Mouse (Mus musculus) stomach, embryonic 15.5 days (tissue): ENCODE measurements around the gene Celf3. TPM values are rescaled to one million over a fixed set of nuclear protein-coding genes. Genes with fewer than 3 reads are reported as not detected.

Experiments used
- ATAC-seq: fragments of 200-750 bp; cut with Nextera tagmentation; 2 replicates; pipeline ENCODE4 v1.8.0; 2017; ENCODE audit warnings: low read depth, moderate number of reproducible peaks, moderate TSS enrichment; ENCODE audit not compliant: insufficient read depth, low FRiP score
- H3K27ac ChIP-seq: fragments of 300-500 bp; sonication (generic); 2 replicates; pipeline ENCODE4 v1.5.1; 2015; ENCODE audit warnings: mild to moderate bottlenecking, inconsistent platforms
- H3K27me3 ChIP-seq: fragments of 300-500 bp; sonication (generic); replicated peaks from 2 replicates; pipeline ENCODE4 v1.6.1; 2015; ENCODE audit warnings: inconsistent platforms
- H3K36me3 ChIP-seq: fragments of 300-500 bp; sonication (generic); 2 replicates; pipeline ENCODE4 v1.6.1; 2015; ENCODE audit warnings: inconsistent platforms
- H3K4me1 ChIP-seq: fragments of 300-500 bp; sonication (generic); 2 replicates; pipeline ENCODE4 v1.6.1; 2015; ENCODE audit warnings: inconsistent platforms
- H3K4me2 ChIP-seq: fragments of 300-500 bp; sonication (generic); 2 replicates; pipeline ENCODE4 v1.6.1; 2015; ENCODE audit warnings: mild to moderate bottlenecking, inconsistent platforms
- H3K4me3 ChIP-seq: fragments of 300-500 bp; sonication (generic); replicated peaks from 2 replicates; pipeline ENCODE4 v1.5.1; 2015; ENCODE audit warnings: inconsistent platforms
- H3K9ac ChIP-seq: fragments of 300-500 bp; sonication (generic); 2 replicates; pipeline ENCODE4 v1.6.1; 2015; ENCODE audit warnings: inconsistent platforms
- H3K9me3 ChIP-seq: fragments of 300-500 bp; sonication (generic); 2 replicates; pipeline ENCODE4 v1.6.1; 2016; ENCODE audit warnings: inconsistent platforms
- WGBS: fragments of 180-500 bp; shearing (Covaris S2); methylation state at CpG from one replicate; pipeline ENCODE4 v1.1.7; 2015; 5-methylcytosine and 5-hydroxymethylcytosine counted together
- polyA plus RNA-seq: library from polyadenylated mRNA; unstranded; fragments of >200 nt; fragmentation: Nextera tagmentation; extraction: Ambion mirVana; gene quantifications from 2 replicates; pipeline ENCODE4 v1.2.1, GENCODE M21; 2015

Celf3 gene
- polyA plus RNA-seq = 23.0 and 25.8 TPM in 2 replicates

- Histone ChIP-seq H3K9me3 (no peaks in the 10 kb centered on the region), H3K4me2 (no peak within 1 kb of the TSS), H3K27ac (no peak within 1 kb of the TSS), H3K4me1 (0 out of 2 replicates have a peak, but pooled peaks cover 4% of the 10 kb centered on the region), H3K36me3 (no peaks in the 10 kb centered on the region), H3K27me3 (peaks cover 12% of the 10 kb centered on the region), H3K9ac (no peak within 1 kb of the TSS), H3K4me3 (peak within 1 kb of the TSS; percentile 19; the same call in 1 of the 2 replicates)
- ATAC-seq = peak; percentile 36; the same call in 1 of the 2 replicates
- 1% methylated on average over 14 of the region's 14 CpGs for WGBS
Observed at GRCm38 (mm10) chr3:94477981-94478422, at the start of gene Celf3. Celf3 (plus strand) TSS chr3:94478295.

GRCm38 (mm10) chr3:94430980-94431379 is 47.1 kb upstream of the Celf3 start:
- no peaks in the 10 kb centered on the region for H3K36me3 ChIP-seq
- H3K27me3 ChIP-seq = no peaks in the 10 kb centered on the region
- no peak overlapping the region for H3K4me2 ChIP-seq
- no peak for ATAC-seq
- no peak overlapping the region for H3K27ac ChIP-seq
- no peak overlapping the region for H3K9ac ChIP-seq
- 67% methylated on average over 2 of the region's 2 CpGs for WGBS
- no peaks in the 10 kb centered on the region for H3K4me1 ChIP-seq
- no peak overlapping the region for H3K4me3 ChIP-seq
- no peaks in the 10 kb centered on the region for H3K9me3 ChIP-seq

- ATAC-seq = no peak
- 68% methylated on average over 2 of the region's 2 CpGs for WGBS
- no peaks in the 10 kb centered on the region for H3K27me3 ChIP-seq
Observed at GRCm38 (mm10) chr3:94434305-94434704, 43.8 kb upstream of the Celf3 start.

GRCm38 (mm10) chr3:94436420-94436819 is 41.7 kb upstream of the Celf3 start:
- Histone ChIP-seq H3K9ac (no peak overlapping the region), H3K4me3 (no peak overlapping the region), H3K27ac (no peak overlapping the region), H3K4me1 (no peaks in the 10 kb centered on the region), H3K9me3 (no peaks in the 10 kb centered on the region), H3K36me3 (no peaks in the 10 kb centered on the region), H3K27me3 (no peaks in the 10 kb centered on the region), H3K4me2 (no peak overlapping the region)
- no peak for ATAC-seq
- WGBS = 81% methylated on average over 9 of the region's 9 CpGs

More at GRCm38 (mm10) chr3:94434305-94434704, 43.8 kb upstream of the Celf3 start:
- H3K36me3 ChIP-seq = no peaks in the 10 kb centered on the region
- H3K4me2 ChIP-seq = no peak overlapping the region
- no peaks in the 10 kb centered on the region for H3K4me1 ChIP-seq
- no peak overlapping the region for H3K9ac ChIP-seq
- no peak overlapping the region for H3K27ac ChIP-seq
- H3K4me3 ChIP-seq = no peak overlapping the region
- H3K9me3 ChIP-seq = no peaks in the 10 kb centered on the region

- no peak for ATAC-seq
- H3K4me3 ChIP-seq = no peak overlapping the region
- H3K36me3 ChIP-seq = 0 out of 2 replicates have a peak, but pooled peaks cover 3% of the 10 kb centered on the region
- H3K4me1 ChIP-seq = peaks cover 2% of the 10 kb centered on the region; the same call in 1 of the 2 replicates
- no peaks in the 10 kb centered on the region for H3K27me3 ChIP-seq
- no peak overlapping the region for H3K4me2 ChIP-seq
- H3K27ac ChIP-seq = no peak overlapping the region
- 39% methylated on average over 3 of the region's 3 CpGs for WGBS
- H3K9me3 ChIP-seq = no peaks in the 10 kb centered on the region
- no peak overlapping the region for H3K9ac ChIP-seq
Observed at GRCm38 (mm10) chr3:94441182-94441581, 36.9 kb upstream of the Celf3 start.

- Histone ChIP-seq H3K4me3 (peak within 1 kb of the TSS; percentile 93), H3K36me3 (peaks cover 20% of the 10 kb centered on the region), H3K27ac (peak within 1 kb of the TSS; percentile 68), H3K27me3 (no peaks in the 10 kb centered on the region), H3K4me2 (peak within 1 kb of the TSS; percentile 78), H3K4me1 (peaks cover 2% of the 10 kb centered on the region; the same call in 1 of the 2 replicates), H3K9me3 (no peaks in the 10 kb centered on the region), H3K9ac (peak within 1 kb of the TSS; percentile 96)
- peak; percentile 97 for ATAC-seq
- under 1% methylated on average over 38 of the region's 39 CpGs for WGBS
Observed at GRCm38 (mm10) chr3:94442951-94443596, 35.0 kb upstream of the Celf3 start, which contains the start of gene Mrpl9. Mrpl9 (plus strand) TSS chr3:94443318.

- Histone ChIP-seq H3K4me2 (peak within 1 kb of the TSS; percentile 78), H3K36me3 (peaks cover 24% of the 10 kb centered on the region), H3K4me1 (peaks cover 2% of the 10 kb centered on the region; the same call in 1 of the 2 replicates), H3K9me3 (no peaks in the 10 kb centered on the region), H3K4me3 (peak within 1 kb of the TSS; percentile 93), H3K27me3 (no peaks in the 10 kb centered on the region), H3K27ac (peak within 1 kb of the TSS; percentile 68), H3K9ac (peak within 1 kb of the TSS; percentile 96)
- under 1% methylated on average over 24 of the region's 24 CpGs for WGBS
- ATAC-seq = no peak; the same call in 1 of the 2 replicates
Observed at GRCm38 (mm10) chr3:94443597-94443964, 34.5 kb upstream of the Celf3 start, which contains the start of gene Oaz3. Oaz3 (minus strand) TSS chr3:94443915.

GRCm38 (mm10) chr3:94449377-94449776 is 28.7 kb upstream of the Celf3 start:
- Histone ChIP-seq H3K27me3 (no peaks in the 10 kb centered on the region), H3K4me2 (no peak overlapping the region), H3K4me3 (no peak overlapping the region), H3K9me3 (no peaks in the 10 kb centered on the region), H3K27ac (no peak overlapping the region), H3K36me3 (peaks cover 24% of the 10 kb centered on the region), H3K4me1 (no peaks in the 10 kb centered on the region; the same call in 1 of the 2 replicates), H3K9ac (no peak overlapping the region)
- 84% methylated on average over 2 of the region's 2 CpGs for WGBS
- no peak for ATAC-seq

GRCm38 (mm10) chr3:94456529-94457000 is 21.5 kb upstream of the Celf3 start:
- peak; percentile 80 for ATAC-seq
- H3K27ac ChIP-seq = no peak overlapping the region
- H3K27me3 ChIP-seq = no peaks in the 10 kb centered on the region
- H3K4me2 ChIP-seq = peak overlapping the region; percentile 47
- peak overlapping the region; percentile 27 for H3K4me3 ChIP-seq
- no peaks in the 10 kb centered on the region for H3K9me3 ChIP-seq
- no peaks in the 10 kb centered on the region for H3K4me1 ChIP-seq
- WGBS = 2% methylated on average over 12 of the region's 12 CpGs
- H3K36me3 ChIP-seq = no peaks in the 10 kb centered on the region
- no peak overlapping the region for H3K9ac ChIP-seq

GRCm38 (mm10) chr3:94457055-94457454 is 21.0 kb upstream of the Celf3 start:
- no peak overlapping the region for H3K9ac ChIP-seq
- H3K4me1 ChIP-seq = no peaks in the 10 kb centered on the region
- no peaks in the 10 kb centered on the region for H3K27me3 ChIP-seq
- H3K9me3 ChIP-seq = no peaks in the 10 kb centered on the region
- no peak overlapping the region for H3K4me3 ChIP-seq
- no peak for ATAC-seq
- no peak overlapping the region for H3K4me2 ChIP-seq
- H3K36me3 ChIP-seq = no peaks in the 10 kb centered on the region
- 76% methylated on average over 3 of the region's 3 CpGs for WGBS
- no peak overlapping the region for H3K27ac ChIP-seq

GRCm38 (mm10) chr3:94459834-94460233 is 18.3 kb upstream of the Celf3 start:
- ATAC-seq = no peak
- H3K9me3 ChIP-seq = no peaks in the 10 kb centered on the region
- H3K4me3 ChIP-seq = no peak overlapping the region
- H3K4me1 ChIP-seq = no peaks in the 10 kb centered on the region
- H3K36me3 ChIP-seq = no peaks in the 10 kb centered on the region
- 93% methylated on average over 2 of the region's 2 CpGs for whole genome bisulfite sequencing
- no peak overlapping the region for H3K27ac ChIP-seq
- H3K9ac ChIP-seq = no peak overlapping the region
- no peak overlapping the region for H3K4me2 ChIP-seq
- no peaks in the 10 kb centered on the region for H3K27me3 ChIP-seq

- Histone ChIP-seq H3K36me3 (no peaks in the 10 kb centered on the region), H3K9ac (no peak overlapping the region), H3K9me3 (no peaks in the 10 kb centered on the region), H3K4me1 (no peaks in the 10 kb centered on the region), H3K4me3 (no peak overlapping the region), H3K27me3 (no peaks in the 10 kb centered on the region), H3K4me2 (no peak overlapping the region), H3K27ac (no peak overlapping the region)
- 49% methylated on average over 11 of the region's 11 CpGs for WGBS
- no peak; the same call in 1 of the 2 replicates for ATAC-seq
Observed at GRCm38 (mm10) chr3:94463926-94464578, 14.0 kb upstream of the Celf3 start.
